Mouse (Mus musculus) heart, adult 2 months (tissue): Measurements from ENCODE around the gene Slc6a13. TPM values are rescaled to one million over a fixed set of nuclear protein-coding genes. Genes with fewer than 3 reads are reported as not detected.

ENCODE experiments used
- DNase-seq, 2 experiments: peaks; one replicate each; pipeline ENCODE4 v3.0.0; 2021
- H3K27ac ChIP-seq: fragments of 200-600 bp; 2 replicates; pipeline ENCODE4 v1.8.1; 2022
- H3K27me3 ChIP-seq: fragments of 200-500 bp; 2 replicates; pipeline ENCODE4 v1.6.1; 2012; ENCODE audit warnings: mild to moderate bottlenecking, low read length, inconsistent platforms, mixed read lengths; ENCODE audit not compliant: control insufficient read depth, insufficient read depth
- H3K36me3 ChIP-seq: fragments of 200-500 bp; 2 replicates; pipeline ENCODE4 v1.6.1; 2012; ENCODE audit warnings: low read length, inconsistent platforms; ENCODE audit not compliant: control insufficient read depth, insufficient read depth
- H3K4me1 ChIP-seq: fragments of 200-500 bp; 2 replicates; pipeline ENCODE4 v1.6.1; 2011; ENCODE audit warnings: low read length; ENCODE audit not compliant: control insufficient read depth, insufficient read depth
- H3K4me3 ChIP-seq: fragments of 200-600 bp; 2 replicates; pipeline ENCODE4 v1.8.1; 2022
- H3K79me2 ChIP-seq: fragments of 200-500 bp; replicated peaks from 2 replicates; pipeline ENCODE4 v1.6.1; 2012; ENCODE audit warnings: mild to moderate bottlenecking, inconsistent platforms, low read length, moderate library complexity, mixed read lengths; ENCODE audit not compliant: control insufficient read depth, insufficient read depth
- H3K9ac ChIP-seq: fragments of 200-500 bp; 2 replicates; pipeline ENCODE4 v1.6.1; 2012; ENCODE audit warnings: low read depth, mild to moderate bottlenecking, control low read depth, inconsistent platforms, low read length, mixed read lengths
- CTCF ChIP-seq: fragments of 200-600 bp; IDR thresholded peaks from 2 replicates; pipeline ENCODE4 v1.8.1; 2022; ENCODE audit warnings: antibody characterized with exemption, mild to moderate bottlenecking, moderate library complexity
- EP300 ChIP-seq: fragments of 200-500 bp; IDR thresholded peaks from 2 replicates; pipeline ENCODE4 v1.6.1; 2011; ENCODE audit warnings: low read depth, low read length, control low read depth; ENCODE audit not compliant: insufficient read depth
- POLR2A ChIP-seq: fragments of 200-500 bp; IDR thresholded peaks from 2 replicates; pipeline ENCODE4 v1.6.1; 2011; ENCODE audit warnings: mild to moderate bottlenecking, low read depth, low read length, control low read depth; ENCODE audit not compliant: insufficient read depth
- WGBS: fragments of 180-500 bp; shearing (Covaris S2); methylation state at CpG from one replicate; pipeline ENCODE4 v1.1.7; 2018; 5-methylcytosine and 5-hydroxymethylcytosine counted together
- intact Hi-C: fragments of 180-260 bp; cut with DNase I; formaldehyde crosslinking; loops from one replicate; pipeline ENCODE4 v1.15.1; 2025
- polyA plus RNA-seq: library from polyadenylated mRNA; depleted of rRNA; stranded (reverse); fragments of >200 nt; gene quantifications from 2 replicates; pipeline ENCODE4 v1.2.3, GENCODE M21; 2012
- total RNA-seq, 2 experiments: library from RNA; stranded (reverse); gene quantifications; 2 replicates each; pipeline ENCODE4 v1.2.3; 2021

The Slc6a13 gene
- total and polyA plus RNA-seq, 3 experiments, result 0.10 to 0.59 TPM; not detected in 1

GRCm38 (mm10) chr6:121319099-121319498 lies 19.1 kb downstream of the Slc6a13 start:
- intact Hi-C loops, result no loop called here
- DNase-seq, result no peak
- Histone ChIP-seq H3K79me2 (no peaks in the 10 kb centered on the region), H3K4me3 (no peak overlapping the region), H3K4me1 (no peaks in the 10 kb centered on the region), H3K27me3 (no peaks in the 10 kb centered on the region), H3K9ac (no peak overlapping the region), H3K27ac (no peak overlapping the region), H3K36me3 (no peaks in the 10 kb centered on the region)
- TF ChIP-seq CTCF (no peak), POLR2A (no peak), EP300 (no peak)
- WGBS, result 59% methylated on average over 6 of the region's 6 CpGs

- Histone ChIP-seq H3K27me3 (no peaks in the 10 kb centered on the region), H3K4me1 (peaks cover 4% of the 10 kb centered on the region; the same call in 1 of the 2 replicates)
- WGBS, result 83% methylated on average over 9 of the region's 9 CpGs
Observed at GRCm38 (mm10) chr6:121322381-121323110, 22.5 kb downstream of the Slc6a13 start.

GRCm38 (mm10) chr6:121325298-121325697 lies 25.3 kb downstream of the Slc6a13 start:
- Histone ChIP-seq H3K36me3 (no peaks in the 10 kb centered on the region), H3K27ac (no peak overlapping the region), H3K27me3 (no peaks in the 10 kb centered on the region), H3K4me3 (no peak overlapping the region), H3K79me2 (no peaks in the 10 kb centered on the region), H3K9ac (no peak overlapping the region), H3K4me1 (peaks cover 4% of the 10 kb centered on the region; the same call in 1 of the 2 replicates)
- TF ChIP-seq EP300, result no peak
- no peak for TF ChIP-seq POLR2A
- no peak for TF ChIP-seq CTCF
- WGBS, result 77% methylated on average over 2 of the region's 3 CpGs
- no peak for DNase-seq
- intact Hi-C loops, result no loop called here

More at GRCm38 (mm10) chr6:121322381-121323110, 22.5 kb downstream of the Slc6a13 start:
- H3K79me2 ChIP-seq, result no peaks in the 10 kb centered on the region
- no peak overlapping the region for H3K4me3 ChIP-seq
- no peak for TF ChIP-seq EP300
- TF ChIP-seq CTCF, result no peak
- no peak for TF ChIP-seq POLR2A
- no peak overlapping the region for H3K9ac ChIP-seq
- H3K27ac ChIP-seq, result no peak overlapping the region
- no peaks in the 10 kb centered on the region for H3K36me3 ChIP-seq
- intact Hi-C loops, result no loop called here
- DNase-seq, result no peak

GRCm38 (mm10) chr6:121325740-121326139 lies 25.7 kb downstream of the Slc6a13 start:
- H3K4me1 ChIP-seq, result peaks cover 4% of the 10 kb centered on the region; the same call in 1 of the 2 replicates
- H3K27ac ChIP-seq, result no peak overlapping the region
- H3K9ac ChIP-seq, result no peak overlapping the region
- intact Hi-C loops, result no loop called here
- peak in 1 of 2 experiments; percentile 18 for DNase-seq
- H3K36me3 ChIP-seq, result no peaks in the 10 kb centered on the region
- no peaks in the 10 kb centered on the region for H3K27me3 ChIP-seq
- H3K79me2 ChIP-seq, result no peaks in the 10 kb centered on the region
- 71% methylated on average over 9 of the region's 9 CpGs for whole genome bisulfite sequencing
- H3K4me3 ChIP-seq, result no peak overlapping the region
- TF ChIP-seq POLR2A (no peak), CTCF (no peak), EP300 (no peak)

- 31% methylated on average over 10 of the region's 10 CpGs for WGBS
Observed at GRCm38 (mm10) chr6:121326486-121327069, 26.6 kb downstream of the Slc6a13 start.

GRCm38 (mm10) chr6:121328417-121328884 lies 28.4 kb downstream of the Slc6a13 start:
- H3K9ac ChIP-seq, result no peak overlapping the region
- no peaks in the 10 kb centered on the region for H3K36me3 ChIP-seq
- H3K79me2 ChIP-seq, result no peaks in the 10 kb centered on the region
- WGBS, result 54% methylated on average over 9 of the region's 9 CpGs
- peaks cover 4% of the 10 kb centered on the region; the same call in 1 of the 2 replicates for H3K4me1 ChIP-seq
- peak in 1 of 2 experiments; percentile 24 for DNase-seq
- H3K27me3 ChIP-seq, result no peaks in the 10 kb centered on the region
- no peak overlapping the region for H3K4me3 ChIP-seq
- intact Hi-C loops, result no loop called here
- no peak overlapping the region for H3K27ac ChIP-seq
- no peak for TF ChIP-seq EP300
- TF ChIP-seq CTCF, result no peak
- no peak for TF ChIP-seq POLR2A

More at GRCm38 (mm10) chr6:121326486-121327069, 26.6 kb downstream of the Slc6a13 start:
- Histone ChIP-seq H3K9ac (peak overlapping the region; percentile 32; the same call in 1 of the 2 replicates), H3K36me3 (no peaks in the 10 kb centered on the region), H3K4me3 (no peak overlapping the region), H3K79me2 (no peaks in the 10 kb centered on the region), H3K4me1 (peaks cover 4% of the 10 kb centered on the region; the same call in 1 of the 2 replicates), H3K27ac (peak overlapping the region; percentile 26; the same call in 1 of the 2 replicates), H3K27me3 (no peaks in the 10 kb centered on the region)
- intact Hi-C loops, result no loop called here
- peak; percentile 48 to 63 for DNase-seq
- TF ChIP-seq POLR2A, result no peak
- no peak for TF ChIP-seq EP300
- TF ChIP-seq CTCF, result no peak
